Mouse (Mus musculus) cerebellum, adult 2 months (tissue): ENCODE data around the gene Pgm2. TPM values are rescaled to one million over a fixed set of nuclear protein-coding genes. Genes with fewer than 3 reads are reported as not detected.

ENCODE experiments used
- DNase-seq, 2 experiments: peaks; one replicate each; pipeline ENCODE4 v3.0.0; 2021
- H3K27ac ChIP-seq: fragments of 200-500 bp; 2 replicates; pipeline ENCODE4 v1.5.1; 2012; ENCODE audit warnings: low read length, control low read depth, inconsistent platforms; ENCODE audit not compliant: insufficient read depth
- H3K27me3 ChIP-seq: fragments of 200-500 bp; 2 replicates; pipeline ENCODE4 v1.6.1; 2012; ENCODE audit warnings: inconsistent platforms, mild to moderate bottlenecking, low read length, moderate library complexity; ENCODE audit not compliant: control insufficient read depth, insufficient read depth
- H3K4me1 ChIP-seq: fragments of 200-500 bp; 2 replicates; pipeline ENCODE4 v1.6.1; 2011; ENCODE audit warnings: low read length; ENCODE audit not compliant: control insufficient read depth, insufficient read depth
- H3K4me3 ChIP-seq: fragments of 200-500 bp; replicated peaks from 2 replicates; pipeline ENCODE3; 2011; ENCODE audit warnings: mild to moderate bottlenecking, low read depth, low read length, control low read depth; ENCODE audit not compliant: insufficient read depth
- CTCF ChIP-seq: fragments of 200-500 bp; IDR thresholded peaks from 2 replicates; pipeline ENCODE4 v1.5.1; 2011; ENCODE audit warnings: low read depth, mild to moderate bottlenecking, control low read depth, low read length, moderate library complexity, borderline replicate concordance; ENCODE audit not compliant: insufficient read depth
- POLR2A ChIP-seq: fragments of 200-500 bp; IDR thresholded peaks from 2 replicates; pipeline ENCODE4 v1.6.1; 2011; ENCODE audit warnings: low read length, control low read depth, borderline replicate concordance; ENCODE audit not compliant: insufficient read depth
- WGBS: fragments of 180-500 bp; shearing (Covaris S2); methylation state at CpG from one replicate; pipeline ENCODE4 v1.1.7; 2018; 5-methylcytosine and 5-hydroxymethylcytosine counted together
- polyA plus RNA-seq: library from polyadenylated mRNA; depleted of rRNA; stranded (reverse); fragments of >200 nt; gene quantifications from 2 replicates; pipeline ENCODE4 v1.2.3, GENCODE M21; 2012

Pgm2 gene
- polyA plus RNA-seq, 1 experiment, result 8.4 TPM

DNA sequence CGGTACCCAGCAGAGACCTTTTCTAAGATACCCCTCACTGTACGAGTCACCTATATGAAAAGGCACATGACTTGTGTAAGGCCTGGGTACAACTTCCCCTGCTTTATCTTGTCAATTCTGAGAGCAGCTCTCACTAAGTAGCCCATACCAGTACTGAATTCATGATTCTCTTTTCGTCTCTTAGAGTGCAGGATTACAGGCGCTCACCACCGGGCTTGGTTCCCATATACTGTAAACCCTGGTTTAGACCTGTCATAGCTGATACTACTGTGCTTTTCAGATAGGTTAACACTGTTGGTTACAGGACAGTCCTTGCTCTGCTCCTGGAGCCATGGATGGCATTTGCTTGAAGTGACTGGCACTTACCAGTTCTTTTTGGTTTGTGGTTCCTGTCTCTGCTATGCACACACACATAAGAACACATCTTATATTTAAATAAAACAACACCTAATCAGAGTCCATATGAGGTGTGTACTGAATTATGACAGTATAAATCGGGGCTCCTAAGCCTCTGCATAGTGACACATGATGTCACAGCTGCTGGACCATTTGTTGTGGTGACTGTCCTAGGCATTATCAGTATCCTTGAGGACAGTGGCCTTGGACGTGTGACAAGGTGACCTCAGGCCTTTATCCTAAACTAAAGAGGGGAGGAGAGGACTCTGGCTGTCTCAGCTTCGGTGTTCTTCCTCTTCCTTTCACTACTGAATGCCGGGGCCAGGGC lies 9.4 kb downstream of the Pgm2 start:
- DNase-seq, result no peak
- H3K27me3 ChIP-seq, result no peaks in the 10 kb centered on the region
- 83% methylated on average over 9 of the region's 9 CpGs for WGBS
- H3K27ac ChIP-seq, result no peak overlapping the region
- no peaks in the 10 kb centered on the region for H3K4me1 ChIP-seq
- TF ChIP-seq CTCF (no peak), POLR2A (no peak)
- H3K4me3 ChIP-seq, result no peak overlapping the region

DNA sequence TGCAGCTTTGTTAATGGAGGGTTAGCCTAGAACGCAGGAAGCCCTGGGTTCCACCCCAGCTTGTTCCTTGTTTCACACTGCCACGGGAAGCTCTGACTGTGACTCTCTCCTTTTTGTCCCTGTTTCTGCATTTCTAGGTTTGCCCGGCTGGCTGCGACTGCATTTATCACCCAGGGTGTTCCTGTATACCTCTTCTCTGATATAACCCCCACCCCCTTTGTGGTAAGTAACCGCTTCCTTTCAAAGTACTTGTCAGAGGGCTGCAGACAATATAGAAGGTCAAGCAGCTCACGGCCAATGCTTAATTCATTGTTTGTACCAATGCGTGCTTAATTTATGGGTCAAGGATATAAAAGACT lies 9.9 kb downstream of the Pgm2 start:
- no peak for DNase-seq
- H3K4me3 ChIP-seq, result no peak overlapping the region
- WGBS, result 60% methylated on average over 7 of the region's 7 CpGs
- H3K27ac ChIP-seq, result no peak overlapping the region
- H3K4me1 ChIP-seq, result no peaks in the 10 kb centered on the region
- no peak for TF ChIP-seq CTCF
- no peak for TF ChIP-seq POLR2A
- H3K27me3 ChIP-seq, result no peaks in the 10 kb centered on the region

DNA sequence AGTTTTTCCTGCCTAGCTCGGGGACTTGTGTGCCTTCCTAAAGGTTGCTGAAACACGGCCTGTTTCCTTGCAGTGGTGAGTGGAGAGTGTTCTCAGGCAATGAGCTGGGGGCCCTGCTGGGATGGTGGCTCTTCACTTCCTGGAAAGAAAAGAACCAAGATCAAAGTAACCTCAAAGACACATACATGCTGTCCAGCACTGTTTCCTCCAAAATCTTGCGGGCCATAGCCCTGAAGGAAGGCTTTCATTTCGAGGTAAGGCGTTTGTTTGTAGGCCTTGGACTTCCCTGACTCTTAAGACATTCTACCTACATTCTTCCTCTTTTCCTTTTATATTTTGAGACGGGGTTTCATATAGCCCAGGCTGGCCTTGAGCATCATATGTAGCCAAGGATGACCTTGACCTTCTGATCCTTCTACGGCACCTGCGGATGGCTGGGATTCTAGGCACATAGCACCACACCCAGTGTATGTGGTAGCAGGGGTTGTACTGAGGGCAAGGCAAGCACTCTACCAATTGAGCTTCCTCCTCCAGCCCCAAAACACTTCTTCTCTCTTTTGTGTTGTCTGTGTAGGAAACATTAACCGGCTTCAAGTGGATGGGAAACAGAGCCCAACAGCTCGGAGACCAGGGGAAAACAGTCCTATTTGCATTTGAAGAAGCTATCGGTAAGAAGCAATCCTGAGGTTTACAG lies 15.0 kb downstream of the Pgm2 start:
- no peaks in the 10 kb centered on the region for H3K27me3 ChIP-seq
- no peak overlapping the region for H3K4me3 ChIP-seq
- DNase-seq, result no peak
- no peak overlapping the region for H3K27ac ChIP-seq
- WGBS, result 92% methylated on average over 11 of the region's 11 CpGs
- no peak for TF ChIP-seq POLR2A
- no peak for TF ChIP-seq CTCF
- no peaks in the 10 kb centered on the region for H3K4me1 ChIP-seq

DNA sequence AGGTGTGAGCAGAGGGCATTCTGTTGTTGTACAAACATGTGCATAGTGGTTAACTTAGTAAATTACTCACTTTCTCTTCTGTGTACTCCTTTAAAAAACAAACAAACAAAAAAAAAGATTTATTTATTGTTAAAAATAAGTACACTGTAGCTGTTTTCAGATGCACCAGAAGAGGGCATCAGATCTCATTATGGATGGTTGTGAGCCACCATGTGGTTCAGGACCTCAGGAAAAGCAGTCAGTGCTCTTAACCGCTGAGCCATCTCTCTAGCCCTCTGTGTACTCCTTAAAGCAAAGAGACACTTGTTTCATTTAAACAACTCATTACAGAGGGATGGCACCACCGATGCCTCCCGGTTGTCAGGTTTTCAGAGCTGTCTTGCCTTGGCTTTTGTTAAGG lies 16.5 kb downstream of the Pgm2 start:
- Histone ChIP-seq H3K27ac (no peak overlapping the region), H3K4me3 (no peak overlapping the region), H3K27me3 (no peaks in the 10 kb centered on the region), H3K4me1 (no peaks in the 10 kb centered on the region)
- 61% methylated on average over 3 of the region's 3 CpGs for WGBS
- TF ChIP-seq CTCF (0 out of 2 replicates have a peak, but pooled peaks have one; percentile 4), POLR2A (no peak)
- DNase-seq, result no peak

DNA sequence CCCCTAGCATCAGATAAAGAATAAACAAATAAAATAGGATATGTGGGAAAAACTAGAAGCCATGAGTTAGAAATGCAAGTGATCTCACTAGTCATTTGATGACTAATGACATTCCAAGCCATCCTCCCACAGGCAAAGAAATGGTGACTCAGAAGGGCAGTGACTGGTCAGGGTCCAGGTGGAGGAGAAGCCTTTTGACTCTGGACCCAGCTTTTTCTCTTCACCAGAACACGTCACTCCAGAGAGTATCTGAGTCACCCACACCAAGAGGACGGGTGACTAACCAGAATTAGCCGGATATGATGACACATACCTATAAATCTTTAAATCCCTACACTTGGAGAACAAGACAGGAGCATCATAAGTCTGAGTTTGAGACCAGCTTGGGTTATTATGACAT lies 19.6 kb downstream of the Pgm2 start:
- no peaks in the 10 kb centered on the region for H3K27me3 ChIP-seq

DNA sequence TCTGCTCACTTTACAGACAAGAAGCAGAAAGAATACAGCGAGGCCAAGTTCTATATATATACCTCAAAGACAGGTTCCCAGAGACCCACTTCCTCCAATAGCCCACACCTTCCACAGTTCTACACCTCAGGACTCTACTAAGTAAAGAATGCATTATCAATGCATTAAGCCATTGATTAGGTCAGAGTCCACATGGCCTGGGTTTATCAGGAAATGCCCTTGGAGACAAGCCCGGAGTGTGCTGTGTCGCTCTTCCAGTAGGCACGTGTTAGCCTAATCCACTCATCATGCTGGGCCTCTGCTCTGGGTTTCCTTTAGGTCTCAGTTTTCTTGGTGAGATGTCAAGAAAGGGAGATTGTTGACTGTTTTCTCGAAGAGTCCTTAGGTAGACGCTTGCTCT lies 21.5 kb downstream of the Pgm2 start:
- no peaks in the 10 kb centered on the region for H3K27me3 ChIP-seq
- H3K4me1 ChIP-seq, result no peaks in the 10 kb centered on the region
- H3K4me3 ChIP-seq, result no peak overlapping the region
- no peak for DNase-seq
- 89% methylated on average over 6 of the region's 6 CpGs for WGBS
- TF ChIP-seq CTCF (no peak), POLR2A (no peak)
- H3K27ac ChIP-seq, result no peak overlapping the region

More for the DNA sequence above, 19.6 kb downstream of the Pgm2 start:
- no peak overlapping the region for H3K27ac ChIP-seq
- TF ChIP-seq CTCF (no peak), POLR2A (no peak)
- WGBS, result 72% methylated on average over 3 of the region's 3 CpGs
- DNase-seq, result peak in 1 of 2 experiments; percentile 12
- H3K4me1 ChIP-seq, result no peaks in the 10 kb centered on the region
- H3K4me3 ChIP-seq, result no peak overlapping the region

DNA sequence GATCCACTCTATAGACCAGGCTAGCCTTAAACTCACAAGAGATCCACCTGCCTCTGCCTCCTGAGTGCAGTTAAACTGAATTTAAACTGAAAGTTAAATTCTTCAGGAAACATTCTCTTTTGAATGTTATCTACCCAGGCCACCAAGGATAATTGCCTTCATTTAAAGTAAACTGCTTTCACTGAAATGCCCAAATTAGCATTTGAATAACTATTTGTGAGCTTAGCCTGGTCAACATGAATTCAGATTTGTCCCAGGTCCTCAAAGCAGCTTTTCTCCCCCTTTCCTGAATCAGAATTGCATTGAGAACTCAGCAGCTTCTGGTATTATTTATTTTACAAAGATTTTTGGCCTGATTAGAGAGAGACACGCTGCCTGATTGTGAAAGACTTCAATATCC lies 24.4 kb downstream of the Pgm2 start:
- no peaks in the 10 kb centered on the region for H3K4me1 ChIP-seq
- no peak for DNase-seq
- no peaks in the 10 kb centered on the region for H3K27me3 ChIP-seq
- no peak overlapping the region for H3K4me3 ChIP-seq
- no peak for TF ChIP-seq CTCF
- no peak for TF ChIP-seq POLR2A
- 91% methylated on average over 1 of the region's 1 CpGs for WGBS
- no peak overlapping the region for H3K27ac ChIP-seq

DNA sequence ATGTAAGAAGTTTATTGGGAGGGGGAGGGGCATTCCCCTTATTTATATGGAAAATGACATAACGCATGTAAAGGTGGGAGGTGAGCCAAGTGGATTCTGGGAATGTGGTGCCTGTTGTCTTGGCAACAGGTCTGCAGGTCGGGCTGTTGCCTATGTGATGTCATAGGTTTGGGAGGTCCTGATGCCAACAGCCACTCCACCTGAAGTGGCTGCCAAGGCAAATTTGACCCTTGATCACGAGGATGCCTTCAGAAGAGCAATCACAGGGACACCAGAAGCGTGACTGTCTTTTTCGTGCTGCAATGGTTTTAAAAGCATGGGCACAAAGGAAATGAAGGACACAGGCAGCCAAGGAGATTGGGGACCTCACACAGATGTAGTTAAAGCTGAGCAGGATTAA lies 33.0 kb downstream of the Pgm2 start:
- 36% methylated on average over 5 of the region's 5 CpGs for WGBS
- TF ChIP-seq POLR2A (no peak), CTCF (no peak)
- DNase-seq, result no peak
- Histone ChIP-seq H3K27me3 (no peaks in the 10 kb centered on the region), H3K4me1 (no peaks in the 10 kb centered on the region), H3K4me3 (no peak overlapping the region), H3K27ac (no peak overlapping the region)
